8 mouse cellular contexts compared by ENCODE assay signal in the genomic region with DNA sequence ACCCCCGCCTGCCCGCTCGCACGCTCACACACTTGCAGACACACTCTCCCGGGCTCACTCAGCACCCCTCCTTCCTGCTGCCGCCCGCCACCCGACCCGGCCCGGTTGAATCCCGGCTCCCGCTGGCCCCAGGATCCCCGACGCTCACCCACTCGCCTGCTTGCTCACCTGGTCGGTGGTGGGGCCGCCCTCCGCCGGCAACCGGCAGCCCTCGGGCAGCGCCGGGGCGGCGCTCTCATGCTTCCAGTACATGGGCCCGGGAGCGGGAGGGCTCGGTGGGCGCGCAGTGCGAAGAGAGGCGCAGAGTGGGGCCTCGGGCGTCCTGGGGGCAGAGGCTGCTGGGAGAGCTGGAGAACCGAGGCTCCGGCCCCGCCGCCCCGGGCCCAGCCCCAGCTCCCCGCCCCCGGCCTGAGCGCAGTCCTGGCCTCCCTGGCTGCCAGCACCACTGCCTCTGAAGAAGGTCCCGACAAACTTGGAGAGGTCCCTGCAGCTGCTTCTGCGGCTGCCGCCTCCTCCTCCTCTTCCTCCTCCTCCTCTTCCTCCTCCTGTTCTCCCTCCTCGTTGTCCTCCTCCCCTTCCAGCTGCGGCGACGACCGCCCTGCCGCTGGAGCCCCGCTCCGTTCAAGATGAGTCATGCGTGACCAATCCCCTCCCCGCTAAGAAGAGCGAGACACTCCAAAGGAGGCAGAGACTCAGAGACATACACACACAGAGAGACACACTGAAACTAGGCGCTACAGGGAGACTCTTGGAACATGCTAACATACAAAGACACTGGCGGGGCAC. TPM values are rescaled to one million over a fixed set of nuclear protein-coding genes. Genes with fewer than 3 reads are reported as not detected.
DNase-seq lines count a peak whose midpoint lies in the region; ATAC-seq lines count a peak whose summit lies in the region.

Gene Lhx6 (minus strand): TSS at position 453 of the 786 bp plus-strand sequence.

- peak; percentile 22 for DNase-seq in gastrocnemius, postnatal 25 days
- no peak for DNase-seq in gastrocnemius, postnatal 4 days (ENCODE audit: low spot score in 2 of 2)
- peak; percentile 62 for DNase-seq in NIH3T3 (ENCODE audit: low read depth)
- no peak for DNase-seq in gonadal fat pad, adult 2 months (ENCODE audit: low read depth)
- DNase-seq in layer of hippocampus, postnatal 14 days (ENCODE audit: low spot score in 2 of 2): no peak
- peak; percentile 39 for DNase-seq in midbrain, embryonic 14.5 days
- no peak for DNase-seq in right cerebral cortex, postnatal 14 days
- DNase-seq in B cell, adult 2 months: no peak

- peaks cover 87% of the 10 kb centered on the region for H3K27me3 ChIP-seq in midbrain, embryonic 14.5 days (ENCODE audit: control insufficient read depth, insufficient read depth, low read length)

- no peak within 1 kb of the TSS; the same call in 1 of the 2 replicates for H3K9ac ChIP-seq in midbrain, embryonic 14.5 days (replicated peaks; ENCODE audit: low read length)

- peak within 1 kb of the TSS; percentile 58 for H3K4me2 ChIP-seq in midbrain, embryonic 14.5 days (ENCODE audit: low read length)

- H3K4me3 ChIP-seq in midbrain, embryonic 14.5 days (replicated peaks; ENCODE audit: low read depth, low read length): peak within 1 kb of the TSS; percentile 35

- no peaks in the 10 kb centered on the region for H3K9me3 ChIP-seq in midbrain, embryonic 14.5 days (ENCODE audit: control insufficient read depth, low read length)

- H3K36me3 ChIP-seq in midbrain, embryonic 14.5 days (ENCODE audit: control insufficient read depth, insufficient read depth, low read length): no peaks in the 10 kb centered on the region

- WGBS in midbrain, embryonic 14.5 days: under 1% methylated on average over 56 of the region's 58 CpGs

- peaks cover 11% of the 10 kb centered on the region for H3K4me1 ChIP-seq in midbrain, embryonic 14.5 days (ENCODE audit: control insufficient read depth, insufficient read depth, low read length)

- 0 out of 2 replicates have a peak, but pooled peaks have one; percentile 29 for ATAC-seq in midbrain, embryonic 14.5 days (ENCODE audit: low FRiP score, low TSS enrichment)

- no peak within 1 kb of the TSS for H3K27ac ChIP-seq in midbrain, embryonic 14.5 days (replicated peaks; ENCODE audit: low read depth, low read length)

RNA-seq across cellular contexts. Expression of gene Lhx6, which starts in this region (rescaled TPM):
- 1 to 10 TPM; 3.7 to 4.0 TPM for total RNA-seq in gastrocnemius, postnatal 25 days (2021)
- total RNA-seq in gastrocnemius, postnatal 4 days (2021): 1 to 10 TPM; 6.5 to 8.0 TPM
- 9.7 and 10.4 TPM in 2 replicates for polyA plus RNA-seq in gonadal fat pad, adult 2 months (2012; rRNA removed)
- 10 to 100 TPM; 17.5 to 19.7 TPM for total RNA-seq in layer of hippocampus, postnatal 14 days (2021)
- polyA plus RNA-seq in midbrain, embryonic 14.5 days (2014; fragmentation: Nextera tagmentation; extraction: Ambion mirVana): 0.46 TPM in 1 of 2 replicates, not detected in the other

Comparison
In these comparisons a context has a peak if more than half of its experiments do, and no peak if none do; other contexts are left out.
1. DNase-seq: peak in gastrocnemius, postnatal 25 days (single experiment) and NIH3T3 (single experiment); none in gastrocnemius, postnatal 4 days (0 of 2), gonadal fat pad, adult 2 months (single experiment), layer of hippocampus, postnatal 14 days (0 of 2), right cerebral cortex, postnatal 14 days (single experiment) and B cell, adult 2 months (0 of 2).
2. Peak in DNase-seq, ATAC-seq, H3K4me3 ChIP-seq and H3K4me2 ChIP-seq in midbrain, embryonic 14.5 days; RNA of the gene not detected or under 1 TPM.